Mouse (Mus musculus): ENCODE measurements around the gene Rorb. TPM values are rescaled to one million over a fixed set of nuclear protein-coding genes. Genes with fewer than 3 reads are reported as not detected.

The Rorb gene
- polyA plus RNA-seq, 1 experiment: 22.4 TPM

DNA sequence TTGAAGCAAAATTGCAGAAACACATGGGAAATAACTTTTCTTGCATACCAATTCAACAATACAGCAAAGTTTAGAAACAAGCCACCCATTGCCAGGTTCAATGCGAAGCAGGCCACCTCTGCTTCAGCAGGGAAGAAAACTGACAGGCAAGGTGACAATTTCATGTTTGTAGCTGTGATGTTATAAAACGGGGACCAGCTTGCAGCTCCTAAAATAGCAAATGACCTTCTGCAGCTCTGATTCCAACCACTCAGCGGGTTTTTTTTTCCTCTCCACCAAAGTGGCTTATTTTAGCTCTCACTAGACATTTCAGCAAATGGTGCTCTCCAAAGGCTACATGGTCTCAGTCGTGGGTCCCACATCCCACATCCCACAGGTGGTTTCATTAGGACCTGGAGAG is 143.7 kb downstream of the Rorb start:
- no peak for TF ChIP-seq POLR2A (IDR thresholded peaks at IDR 0.05; ENCODE audit: extremely low read depth, insufficient read depth, low read length)
- no peak for TF ChIP-seq CTCF (IDR thresholded peaks at IDR 0.05; ENCODE audit: extremely low read depth, insufficient read depth, low read length)
- H3K4me1 ChIP-seq (ENCODE audit: control insufficient read depth, insufficient read depth, low read length): peaks cover 2% of the 10 kb centered on the region; the same call in 1 of the 2 replicates
- H3K4me3 ChIP-seq (ENCODE audit: insufficient read depth, low read length): no peak overlapping the region
- H3K27ac ChIP-seq (ENCODE audit: insufficient read depth, low read length): no peak overlapping the region

- Histone ChIP-seq H3K4me1 (ENCODE audit: control insufficient read depth, insufficient read depth, low read length) (no peaks in the 10 kb centered on the region), H3K27ac (ENCODE audit: insufficient read depth, low read length) (no peak overlapping the region), H3K4me3 (ENCODE audit: insufficient read depth, low read length) (no peak overlapping the region)
- no peak for TF ChIP-seq POLR2A (IDR thresholded peaks at IDR 0.05; ENCODE audit: extremely low read depth, insufficient read depth, low read length)
- no peak for TF ChIP-seq CTCF (IDR thresholded peaks at IDR 0.05; ENCODE audit: extremely low read depth, insufficient read depth, low read length)
These were observed 151.1 kb downstream of the Rorb start for GRCm38 (mm10) chr19:18959862-18960261.

DNA sequence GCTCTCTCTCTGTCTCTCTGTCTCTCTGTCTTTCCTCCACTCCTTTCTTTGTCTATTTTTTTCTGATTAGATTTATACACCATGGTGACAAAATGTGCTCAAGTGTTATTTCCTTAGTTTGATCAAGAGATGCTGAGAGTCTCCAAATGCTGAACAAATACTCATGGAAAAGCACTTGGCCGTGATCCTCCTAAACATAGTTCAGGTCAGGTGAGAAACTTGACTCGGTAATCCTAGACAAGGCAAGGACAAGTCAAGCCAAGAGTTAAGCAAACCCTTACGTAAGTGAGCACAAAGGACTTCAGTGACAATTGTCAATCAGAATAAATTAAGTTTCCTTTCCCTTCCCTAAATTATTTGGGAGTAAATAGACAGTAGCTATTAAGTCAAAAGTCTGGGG is 158.2 kb downstream of the Rorb start:
- no peak for TF ChIP-seq POLR2A (IDR thresholded peaks at IDR 0.05; ENCODE audit: extremely low read depth, insufficient read depth, low read length)
- no peak for TF ChIP-seq CTCF (IDR thresholded peaks at IDR 0.05; ENCODE audit: extremely low read depth, insufficient read depth, low read length)
- Histone ChIP-seq H3K4me1 (ENCODE audit: control insufficient read depth, insufficient read depth, low read length) (no peaks in the 10 kb centered on the region), H3K27ac (ENCODE audit: insufficient read depth, low read length) (no peak overlapping the region), H3K4me3 (ENCODE audit: insufficient read depth, low read length) (no peak overlapping the region)

DNA sequence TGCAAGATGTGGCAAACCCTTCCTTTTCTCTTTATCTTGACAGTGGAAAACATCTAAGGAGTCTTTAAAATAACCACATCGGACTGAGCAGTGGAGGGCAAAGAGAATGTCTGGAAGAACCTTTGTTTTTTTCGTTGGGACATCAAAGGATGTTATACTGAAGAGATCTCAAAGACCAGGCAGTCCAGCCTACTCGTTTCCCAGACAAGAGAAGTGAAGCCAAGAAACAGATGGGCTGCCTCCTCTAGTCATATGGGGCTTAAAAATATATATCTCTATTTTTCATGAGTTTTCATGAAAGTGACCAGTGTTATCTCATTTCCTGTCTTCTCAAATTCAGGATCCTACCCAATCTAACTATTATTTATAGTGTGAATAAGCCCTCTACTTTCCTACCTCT is 163.8 kb downstream of the Rorb start:
- TF ChIP-seq POLR2A (IDR thresholded peaks at IDR 0.05; ENCODE audit: extremely low read depth, insufficient read depth, low read length) (no peak), CTCF (IDR thresholded peaks at IDR 0.05; ENCODE audit: extremely low read depth, insufficient read depth, low read length) (no peak)
- no peaks in the 10 kb centered on the region for H3K4me1 ChIP-seq (ENCODE audit: control insufficient read depth, insufficient read depth, low read length)
- no peak overlapping the region for H3K27ac ChIP-seq (ENCODE audit: insufficient read depth, low read length)
- no peak overlapping the region for H3K4me3 ChIP-seq (ENCODE audit: insufficient read depth, low read length)

DNA sequence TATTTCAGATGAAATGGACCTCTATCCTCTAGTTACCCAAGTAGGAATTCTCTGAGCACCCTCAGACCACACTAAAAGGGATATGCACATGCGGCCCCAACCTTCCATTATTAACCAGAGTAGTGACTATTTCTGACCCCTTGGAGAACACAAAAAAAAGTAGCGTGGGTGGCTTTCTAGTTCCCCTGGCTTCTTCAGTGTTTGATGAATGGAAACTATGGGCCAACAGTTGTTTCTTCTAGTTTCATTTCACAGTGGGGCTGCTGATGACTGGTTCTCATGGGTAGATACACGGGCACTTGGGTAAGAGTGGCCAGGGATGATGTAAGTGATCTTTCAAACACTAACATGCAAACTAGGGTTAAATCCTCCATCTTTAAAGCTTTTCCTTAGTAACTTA is 165.7 kb downstream of the Rorb start:
- H3K27ac ChIP-seq (ENCODE audit: insufficient read depth, low read length): no peak overlapping the region
- H3K4me1 ChIP-seq (ENCODE audit: control insufficient read depth, insufficient read depth, low read length): no peaks in the 10 kb centered on the region
- TF ChIP-seq CTCF (IDR thresholded peaks at IDR 0.05; ENCODE audit: extremely low read depth, insufficient read depth, low read length): no peak
- no peak for TF ChIP-seq POLR2A (IDR thresholded peaks at IDR 0.05; ENCODE audit: extremely low read depth, insufficient read depth, low read length)
- H3K4me3 ChIP-seq (ENCODE audit: insufficient read depth, low read length): no peak overlapping the region

GRCm38 (mm10) chr19:18941391-18941790 is 169.6 kb downstream of the Rorb start:
- no peak overlapping the region for H3K27ac ChIP-seq (ENCODE audit: insufficient read depth, low read length)
- TF ChIP-seq CTCF (IDR thresholded peaks at IDR 0.05; ENCODE audit: extremely low read depth, insufficient read depth, low read length) (no peak), POLR2A (IDR thresholded peaks at IDR 0.05; ENCODE audit: extremely low read depth, insufficient read depth, low read length) (no peak)
- no peak overlapping the region for H3K4me3 ChIP-seq (ENCODE audit: insufficient read depth, low read length)
- no peaks in the 10 kb centered on the region for H3K4me1 ChIP-seq (ENCODE audit: control insufficient read depth, insufficient read depth, low read length)

GRCm38 (mm10) chr19:18911755-18912340 is 199.1 kb downstream of the Rorb start:
- TF ChIP-seq POLR2A (IDR thresholded peaks at IDR 0.05; ENCODE audit: extremely low read depth, insufficient read depth, low read length): no peak
- no peak for TF ChIP-seq CTCF (IDR thresholded peaks at IDR 0.05; ENCODE audit: extremely low read depth, insufficient read depth, low read length)
- Histone ChIP-seq H3K4me1 (ENCODE audit: control insufficient read depth, insufficient read depth, low read length) (no peaks in the 10 kb centered on the region), H3K27ac (ENCODE audit: insufficient read depth, low read length) (no peak overlapping the region), H3K4me3 (ENCODE audit: insufficient read depth, low read length) (no peak overlapping the region)

DNA sequence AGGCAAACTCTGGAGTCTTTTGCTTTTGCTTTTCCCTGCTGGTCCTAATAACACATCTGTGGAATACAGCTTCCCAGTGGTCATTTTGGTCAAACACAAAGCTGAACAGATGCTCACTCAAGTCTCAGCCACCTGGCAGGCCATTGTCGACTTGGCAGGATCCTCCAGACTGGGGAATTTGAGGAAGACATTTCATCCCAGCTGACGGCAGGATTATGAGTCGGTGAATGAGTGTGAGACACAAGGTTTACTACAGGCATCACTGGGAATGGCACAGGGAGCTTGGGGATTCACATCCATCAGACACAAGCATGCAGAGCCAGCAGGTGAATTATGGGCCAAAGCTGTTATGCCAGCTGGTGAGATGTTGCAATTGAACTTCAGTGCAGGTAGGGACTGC is 201.4 kb downstream of the Rorb start:
- Histone ChIP-seq H3K4me1 (ENCODE audit: control insufficient read depth, insufficient read depth, low read length) (no peaks in the 10 kb centered on the region), H3K4me3 (ENCODE audit: insufficient read depth, low read length) (no peak overlapping the region), H3K27ac (ENCODE audit: insufficient read depth, low read length) (no peak overlapping the region)
- no peak for TF ChIP-seq POLR2A (IDR thresholded peaks at IDR 0.05; ENCODE audit: extremely low read depth, insufficient read depth, low read length)
- TF ChIP-seq CTCF (IDR thresholded peaks at IDR 0.05; ENCODE audit: extremely low read depth, insufficient read depth, low read length): no peak

GRCm38 (mm10) chr19:18905511-18905910 is 205.5 kb downstream of the Rorb start:
- Histone ChIP-seq H3K4me3 (ENCODE audit: insufficient read depth, low read length) (no peak overlapping the region), H3K4me1 (ENCODE audit: control insufficient read depth, insufficient read depth, low read length) (no peaks in the 10 kb centered on the region), H3K27ac (ENCODE audit: insufficient read depth, low read length) (no peak overlapping the region)
- TF ChIP-seq POLR2A (IDR thresholded peaks at IDR 0.05; ENCODE audit: extremely low read depth, insufficient read depth, low read length) (no peak), CTCF (IDR thresholded peaks at IDR 0.05; ENCODE audit: extremely low read depth, insufficient read depth, low read length) (no peak)

GRCm38 (mm10) chr19:18902694-18903067 is 208.3 kb downstream of the Rorb start:
- no peak overlapping the region for H3K4me3 ChIP-seq (ENCODE audit: insufficient read depth, low read length)
- H3K27ac ChIP-seq (ENCODE audit: insufficient read depth, low read length): no peak overlapping the region
- TF ChIP-seq CTCF (IDR thresholded peaks at IDR 0.05; ENCODE audit: extremely low read depth, insufficient read depth, low read length): no peak
- no peak for TF ChIP-seq POLR2A (IDR thresholded peaks at IDR 0.05; ENCODE audit: extremely low read depth, insufficient read depth, low read length)
- H3K4me1 ChIP-seq (ENCODE audit: control insufficient read depth, insufficient read depth, low read length): no peaks in the 10 kb centered on the region
